Mouse (Mus musculus): ENCODE measurements around the gene Efcab11. TPM values are rescaled to one million over a fixed set of nuclear protein-coding genes. Genes with fewer than 3 reads are reported as not detected.

Gene Efcab11
- polyA plus RNA-seq, 1 experiment from 2014 or later: 4.1 TPM

DNA sequence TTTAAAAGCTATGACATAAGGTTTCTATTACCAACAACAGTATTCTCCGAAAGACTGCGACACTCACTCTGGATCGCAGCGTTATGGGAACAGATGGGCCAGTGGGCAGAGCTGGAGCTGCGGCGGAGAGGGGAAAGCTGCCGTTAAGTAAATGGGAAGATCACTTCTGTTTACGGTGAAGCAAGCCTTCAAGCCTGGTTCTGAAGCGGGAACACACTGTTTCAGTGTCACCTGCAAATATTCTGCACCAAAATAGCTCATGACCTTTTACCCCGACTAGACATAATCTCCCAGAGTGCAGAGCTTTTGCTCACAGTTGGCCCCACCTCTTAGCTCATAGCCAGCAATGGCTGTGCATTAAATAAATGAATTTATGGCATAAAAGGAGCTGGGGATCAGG, 162.9 kb downstream of the Efcab11 start:
- H3K27ac ChIP-seq: no peak overlapping the region
- no peak overlapping the region for H3K4me2 ChIP-seq
- ATAC-seq (replicated peaks): no peak
- no peaks in the 10 kb centered on the region for H3K27me3 ChIP-seq (replicated peaks)
- H3K4me1 ChIP-seq: no peaks in the 10 kb centered on the region
- 70% methylated on average over 10 of the region's 10 CpGs for WGBS
- no peaks in the 10 kb centered on the region for H3K9me3 ChIP-seq
- no peaks in the 10 kb centered on the region for H3K36me3 ChIP-seq (replicated peaks)
- H3K4me3 ChIP-seq: no peak overlapping the region
- no peak overlapping the region for H3K9ac ChIP-seq

DNA sequence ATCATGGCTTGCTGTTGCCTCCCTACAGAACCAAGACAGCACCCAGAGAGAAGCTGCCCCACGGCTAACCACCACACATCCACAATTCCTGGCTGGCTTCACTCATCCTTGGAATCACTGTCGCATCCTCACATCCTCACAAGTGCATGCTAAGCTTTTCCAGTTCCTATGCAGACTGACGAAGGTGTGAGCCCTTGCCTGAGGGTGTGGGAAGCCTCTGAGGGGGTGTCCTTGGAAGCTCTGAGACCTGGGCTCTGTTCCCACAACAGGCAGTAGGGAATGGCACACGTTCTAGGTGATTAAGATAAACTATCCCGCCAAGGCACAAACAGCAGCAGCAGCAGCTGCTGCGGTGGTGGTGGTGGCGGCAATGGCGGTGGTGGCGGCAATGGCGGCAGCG, 164.5 kb downstream of the Efcab11 start:
- Histone ChIP-seq H3K4me1 (no peaks in the 10 kb centered on the region), H3K9me3 (no peaks in the 10 kb centered on the region), H3K4me3 (no peak overlapping the region), H3K27me3 (replicated peaks) (no peaks in the 10 kb centered on the region), H3K27ac (no peak overlapping the region), H3K4me2 (no peak overlapping the region), H3K36me3 (replicated peaks) (no peaks in the 10 kb centered on the region), H3K9ac (no peak overlapping the region)
- ATAC-seq (replicated peaks): no peak
- WGBS: 92% methylated on average over 11 of the region's 11 CpGs

DNA sequence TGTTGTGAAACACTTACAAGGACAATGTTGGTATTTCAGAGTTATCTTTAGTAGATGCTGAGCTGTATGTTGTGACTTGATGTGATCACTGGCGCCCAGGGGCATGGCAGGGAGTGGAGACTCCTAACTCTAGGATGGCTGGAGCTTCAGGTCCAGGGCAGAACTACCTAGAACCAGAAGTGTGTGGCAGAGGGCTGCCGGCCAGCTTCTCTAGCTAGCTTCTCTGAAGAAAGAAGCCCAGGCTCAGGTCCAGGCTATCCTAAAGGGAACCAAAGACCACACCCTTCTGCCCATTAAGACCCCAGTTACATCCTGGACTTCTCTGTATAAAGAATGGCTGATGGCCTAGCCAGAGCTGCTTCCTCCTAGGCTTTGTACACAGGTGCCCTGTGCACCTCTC, 166.1 kb downstream of the Efcab11 start:
- Histone ChIP-seq H3K4me3 (no peak overlapping the region), H3K36me3 (replicated peaks) (no peaks in the 10 kb centered on the region), H3K9ac (no peak overlapping the region), H3K9me3 (no peaks in the 10 kb centered on the region), H3K4me2 (no peak overlapping the region), H3K4me1 (no peaks in the 10 kb centered on the region), H3K27me3 (replicated peaks) (no peaks in the 10 kb centered on the region), H3K27ac (no peak overlapping the region)
- no peak for ATAC-seq (replicated peaks)
- 92% methylated on average over 2 of the region's 2 CpGs for WGBS

DNA sequence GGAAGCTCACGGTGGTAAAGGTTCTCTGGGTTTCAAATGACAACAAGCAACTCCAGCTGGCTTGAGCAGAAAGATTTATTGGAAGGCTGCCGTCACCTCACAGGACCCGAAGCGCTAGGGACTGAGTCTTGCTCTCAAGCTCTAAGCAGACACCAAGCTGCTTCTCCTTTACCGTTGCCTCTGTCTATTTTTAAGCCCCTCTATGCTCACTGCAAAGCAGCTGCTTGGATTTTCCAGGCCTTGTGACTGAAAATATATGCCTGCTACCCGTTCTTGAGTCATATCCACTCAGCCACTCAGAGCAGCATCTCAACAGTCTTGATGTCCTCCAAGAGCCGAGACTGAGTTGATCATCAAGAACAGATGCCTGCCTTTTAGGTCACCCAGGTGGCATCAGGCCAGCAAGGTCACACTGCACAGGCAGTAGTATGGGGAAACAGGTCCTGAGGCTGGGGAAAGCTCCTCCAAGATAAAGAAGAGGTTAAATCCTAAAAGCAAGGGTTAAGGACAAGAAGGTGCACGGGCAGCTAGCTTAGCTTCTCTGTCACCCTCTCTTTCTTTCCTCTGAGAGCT, 168.1 kb downstream of the Efcab11 start:
- H3K27me3 ChIP-seq (replicated peaks): no peaks in the 10 kb centered on the region
- ATAC-seq (replicated peaks): no peak
- no peaks in the 10 kb centered on the region for H3K36me3 ChIP-seq (replicated peaks)
- no peak overlapping the region for H3K9ac ChIP-seq
- WGBS: 82% methylated on average over 8 of the region's 8 CpGs
- no peak overlapping the region for H3K27ac ChIP-seq
- H3K9me3 ChIP-seq: no peaks in the 10 kb centered on the region
- no peak overlapping the region for H3K4me2 ChIP-seq
- no peak overlapping the region for H3K4me3 ChIP-seq
- H3K4me1 ChIP-seq: 0 out of 2 replicates have a peak, but pooled peaks cover 4% of the 10 kb centered on the region

DNA sequence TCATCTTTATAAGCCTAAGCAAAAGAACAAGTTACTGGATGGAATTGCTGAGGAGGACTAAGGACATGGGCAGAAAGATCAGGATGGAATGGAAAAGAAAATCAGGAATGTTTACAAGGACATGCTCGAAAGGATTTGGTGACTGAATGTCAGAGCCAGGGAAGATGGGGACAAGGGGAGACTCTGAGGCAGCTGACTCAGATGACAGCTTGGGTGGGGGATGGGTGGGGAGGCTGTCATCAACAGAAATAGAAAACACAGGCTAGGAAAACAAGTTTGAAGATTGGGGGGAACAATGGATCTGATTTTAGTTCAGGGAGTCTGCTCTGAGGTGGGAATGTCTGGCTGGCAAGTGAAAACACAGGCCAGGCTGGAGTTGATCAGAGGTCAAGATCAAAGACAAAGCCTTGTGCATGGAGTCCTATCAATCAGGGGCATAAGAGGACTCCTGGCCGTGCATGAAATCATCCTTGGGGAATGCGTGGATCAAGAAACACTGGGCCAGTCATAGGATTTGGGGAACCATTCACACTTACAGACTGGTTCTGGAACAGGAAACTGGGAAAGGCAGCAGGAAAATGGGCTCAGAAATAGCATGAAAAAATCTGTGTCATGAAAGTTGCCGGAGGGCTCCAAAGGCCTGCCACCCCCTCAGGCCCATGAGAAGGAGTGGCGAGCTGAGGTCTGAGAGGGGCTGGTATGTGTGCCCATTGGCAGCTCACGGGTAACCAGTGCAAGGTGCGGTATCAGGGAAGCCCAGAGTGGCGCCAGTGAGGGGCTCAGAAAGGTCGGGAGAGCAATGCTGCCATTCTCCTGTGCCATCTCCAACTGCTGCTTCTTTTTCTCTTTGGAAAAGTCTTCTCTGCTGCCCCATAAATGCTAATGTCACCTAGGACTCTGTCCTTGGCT, 168.9 kb downstream of the Efcab11 start:
- no peak overlapping the region for H3K27ac ChIP-seq
- no peaks in the 10 kb centered on the region for H3K36me3 ChIP-seq (replicated peaks)
- 0 out of 2 replicates have a peak, but pooled peaks cover 4% of the 10 kb centered on the region for H3K4me1 ChIP-seq
- no peaks in the 10 kb centered on the region for H3K27me3 ChIP-seq (replicated peaks)
- no peak overlapping the region for H3K4me3 ChIP-seq
- H3K9ac ChIP-seq: no peak overlapping the region
- ATAC-seq (replicated peaks): no peak
- WGBS: 63% methylated on average over 9 of the region's 9 CpGs
- H3K9me3 ChIP-seq: no peaks in the 10 kb centered on the region
- H3K4me2 ChIP-seq: no peak overlapping the region

DNA sequence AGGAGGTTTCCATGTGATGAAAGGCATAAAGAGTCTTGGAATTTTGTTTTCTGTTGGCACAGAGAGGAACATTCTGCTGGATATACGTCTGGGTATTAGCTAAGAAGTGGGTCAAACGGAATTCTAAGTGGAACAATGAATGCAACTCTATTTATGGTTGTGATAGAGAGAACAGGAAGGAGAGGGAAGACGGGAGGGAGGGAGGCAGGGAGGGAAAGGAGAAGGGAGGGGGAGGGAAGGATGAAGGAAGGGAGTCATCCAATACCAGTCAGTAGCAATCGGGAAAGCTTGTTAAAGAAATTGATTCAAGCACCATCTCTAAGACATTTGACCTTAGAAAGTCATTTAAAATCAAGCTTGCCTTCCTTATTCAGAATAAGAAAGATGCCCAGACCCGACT, 172.0 kb downstream of the Efcab11 start:
- H3K27me3 ChIP-seq (replicated peaks): no peaks in the 10 kb centered on the region
- ATAC-seq (replicated peaks): no peak

DNA sequence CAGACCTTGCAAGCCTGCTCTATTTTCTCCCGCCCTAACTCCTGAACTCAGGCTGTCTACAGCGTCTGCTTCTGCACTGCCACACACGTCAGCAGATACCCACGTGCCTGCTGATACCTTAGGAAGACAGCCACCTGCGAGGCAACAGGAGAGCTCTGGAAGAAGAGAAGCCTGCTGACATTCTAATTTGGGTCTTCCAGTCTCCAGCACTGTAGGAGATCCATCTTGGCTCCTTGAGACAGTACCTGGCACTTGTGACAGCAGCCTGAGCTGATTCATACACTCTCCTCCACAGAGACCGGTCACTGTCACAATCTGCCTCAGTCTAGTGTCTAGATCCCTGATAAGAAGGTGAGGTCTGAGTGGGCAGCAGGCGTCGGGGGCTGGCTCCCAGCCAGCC, 182.0 kb downstream of the Efcab11 start:
- ATAC-seq (replicated peaks): no peak
- Histone ChIP-seq H3K27me3 (replicated peaks) (no peaks in the 10 kb centered on the region), H3K36me3 (replicated peaks) (no peaks in the 10 kb centered on the region), H3K4me1 (no peaks in the 10 kb centered on the region), H3K27ac (no peak overlapping the region), H3K9me3 (no peaks in the 10 kb centered on the region), H3K4me2 (no peak overlapping the region), H3K9ac (no peak overlapping the region), H3K4me3 (no peak overlapping the region)
- 87% methylated on average over 8 of the region's 8 CpGs for WGBS

More for the DNA sequence above, 172.0 kb downstream of the Efcab11 start:
- Histone ChIP-seq H3K36me3 (replicated peaks) (no peaks in the 10 kb centered on the region), H3K9me3 (no peaks in the 10 kb centered on the region), H3K4me1 (0 out of 2 replicates have a peak, but pooled peaks cover 4% of the 10 kb centered on the region), H3K4me3 (no peak overlapping the region), H3K9ac (no peak overlapping the region), H3K27ac (peak overlapping the region; percentile 38; the same call in 1 of the 2 replicates), H3K4me2 (no peak overlapping the region)
- WGBS: 35% methylated on average over 5 of the region's 5 CpGs

DNA sequence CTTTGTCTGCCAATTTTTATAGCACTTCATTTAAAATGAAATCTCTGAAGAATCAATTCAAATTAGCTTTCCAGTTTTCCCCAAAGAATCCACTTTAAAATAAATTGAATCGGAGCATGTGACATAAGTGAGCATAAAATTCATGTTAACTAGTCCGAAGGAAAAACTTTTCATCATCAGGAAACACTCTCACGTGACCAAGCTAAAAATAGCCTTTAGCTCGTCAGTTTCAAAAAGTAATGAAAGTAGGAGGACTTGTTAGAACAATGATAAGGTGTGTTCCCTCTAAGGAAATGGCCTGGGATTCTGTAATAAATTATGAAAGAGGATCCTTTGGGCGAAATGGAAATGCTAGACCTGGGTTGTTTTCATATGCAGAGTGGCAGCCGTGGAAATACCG, 183.9 kb downstream of the Efcab11 start:
- H3K9me3 ChIP-seq: no peaks in the 10 kb centered on the region
- no peak overlapping the region for H3K4me3 ChIP-seq
- no peaks in the 10 kb centered on the region for H3K27me3 ChIP-seq (replicated peaks)
- H3K9ac ChIP-seq: no peak overlapping the region
- no peak for ATAC-seq (replicated peaks)
- no peaks in the 10 kb centered on the region for H3K4me1 ChIP-seq
- H3K4me2 ChIP-seq: no peak overlapping the region
- 68% methylated on average over 7 of the region's 7 CpGs for WGBS
- no peak overlapping the region for H3K27ac ChIP-seq
- H3K36me3 ChIP-seq (replicated peaks): no peaks in the 10 kb centered on the region

DNA sequence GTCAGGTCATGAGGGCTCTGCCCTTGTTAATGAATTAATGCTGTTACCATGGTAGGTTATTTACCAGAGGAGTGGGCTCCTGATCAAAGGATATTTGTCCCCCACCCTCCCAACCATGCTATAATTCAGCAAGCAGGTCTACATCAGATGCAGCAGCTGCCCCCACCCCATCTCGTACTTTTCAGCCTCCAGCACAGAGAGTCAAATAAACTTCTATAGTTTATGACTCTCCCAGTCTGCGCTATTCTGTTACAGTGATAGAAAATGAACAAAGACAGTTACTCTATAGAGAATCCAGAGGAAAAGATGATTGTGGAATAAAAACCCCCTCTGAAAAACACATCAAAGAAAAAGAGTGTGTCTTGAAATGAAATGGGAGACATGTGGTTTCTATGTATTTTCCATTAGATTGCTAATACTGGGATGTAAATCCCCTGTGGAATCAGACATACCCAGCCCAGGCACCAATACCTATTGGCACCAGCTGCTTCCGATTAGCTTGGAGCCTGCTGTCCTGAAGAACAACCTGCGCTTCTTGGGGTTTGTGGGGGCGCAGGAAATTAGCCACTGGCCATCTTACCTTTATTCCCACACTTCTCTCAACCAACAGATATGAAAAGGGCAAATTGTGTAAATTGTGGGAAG, 184.7 kb downstream of the Efcab11 start:
- Histone ChIP-seq H3K4me2 (no peak overlapping the region), H3K27ac (no peak overlapping the region), H3K4me3 (no peak overlapping the region), H3K36me3 (replicated peaks) (no peaks in the 10 kb centered on the region), H3K9ac (no peak overlapping the region), H3K9me3 (no peaks in the 10 kb centered on the region), H3K4me1 (no peaks in the 10 kb centered on the region), H3K27me3 (replicated peaks) (no peaks in the 10 kb centered on the region)
- WGBS: 83% methylated on average over 5 of the region's 5 CpGs
- ATAC-seq (replicated peaks): no peak

DNA sequence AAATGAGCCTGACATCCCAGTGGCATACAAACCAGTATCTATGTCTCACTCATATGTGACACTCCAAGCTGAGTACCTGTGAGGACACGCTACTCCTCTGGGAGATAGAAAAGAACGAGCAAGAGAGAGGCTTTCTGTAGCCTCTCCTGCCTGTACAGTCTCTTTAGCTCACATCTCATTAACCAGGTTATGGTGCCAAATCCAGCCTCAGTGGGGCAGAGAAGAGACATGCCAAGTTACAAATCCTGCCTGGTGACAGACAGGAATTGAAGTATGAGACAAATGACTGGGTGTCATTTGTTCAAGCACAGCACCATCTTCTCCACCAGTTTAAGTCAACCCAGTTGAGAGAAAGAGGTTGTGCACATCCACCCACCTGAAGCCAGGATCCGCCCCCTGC, 190.2 kb downstream of the Efcab11 start:
- Histone ChIP-seq H3K4me2 (no peak overlapping the region), H3K4me1 (no peaks in the 10 kb centered on the region), H3K9ac (no peak overlapping the region), H3K4me3 (no peak overlapping the region), H3K9me3 (no peaks in the 10 kb centered on the region), H3K27me3 (replicated peaks) (no peaks in the 10 kb centered on the region), H3K36me3 (replicated peaks) (no peaks in the 10 kb centered on the region), H3K27ac (no peak overlapping the region)
- WGBS: 88% methylated on average over 3 of the region's 3 CpGs
- ATAC-seq (replicated peaks): no peak

DNA sequence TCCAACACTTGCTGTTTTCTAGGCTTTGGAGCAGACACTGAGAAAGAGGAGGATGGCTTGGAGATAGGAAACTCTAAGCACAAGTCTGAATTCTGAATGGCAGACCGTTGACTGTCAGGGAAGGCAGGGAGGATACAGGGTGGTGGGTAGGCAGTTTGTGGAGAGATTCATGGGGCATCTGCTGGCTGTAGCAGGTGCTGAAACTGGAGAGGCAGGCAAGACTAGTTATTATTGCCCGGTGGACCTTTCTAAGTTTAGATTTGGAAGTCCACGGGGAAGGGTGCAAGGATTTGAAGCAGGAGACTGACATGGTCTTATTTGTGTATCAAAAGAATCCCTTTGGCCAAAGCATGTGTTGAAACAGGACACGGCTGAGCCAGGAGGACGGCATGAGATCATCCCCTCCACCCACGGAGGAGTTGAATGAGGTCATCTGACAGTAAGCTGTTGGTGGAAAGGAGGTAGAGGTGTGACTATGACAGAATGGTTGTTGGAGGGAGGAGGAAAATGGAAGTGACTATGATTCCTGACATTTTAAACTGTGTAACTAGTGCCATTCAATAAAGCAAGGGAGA, 197.7 kb downstream of the Efcab11 start:
- WGBS: 63% methylated on average over 6 of the region's 6 CpGs
- no peaks in the 10 kb centered on the region for H3K36me3 ChIP-seq (replicated peaks)
- H3K27me3 ChIP-seq (replicated peaks): no peaks in the 10 kb centered on the region
- ATAC-seq (replicated peaks): no peak
- no peak overlapping the region for H3K9ac ChIP-seq
- H3K4me3 ChIP-seq: no peak overlapping the region
- H3K27ac ChIP-seq: no peak overlapping the region
- no peaks in the 10 kb centered on the region for H3K4me1 ChIP-seq
- H3K9me3 ChIP-seq: no peaks in the 10 kb centered on the region
- no peak overlapping the region for H3K4me2 ChIP-seq

DNA sequence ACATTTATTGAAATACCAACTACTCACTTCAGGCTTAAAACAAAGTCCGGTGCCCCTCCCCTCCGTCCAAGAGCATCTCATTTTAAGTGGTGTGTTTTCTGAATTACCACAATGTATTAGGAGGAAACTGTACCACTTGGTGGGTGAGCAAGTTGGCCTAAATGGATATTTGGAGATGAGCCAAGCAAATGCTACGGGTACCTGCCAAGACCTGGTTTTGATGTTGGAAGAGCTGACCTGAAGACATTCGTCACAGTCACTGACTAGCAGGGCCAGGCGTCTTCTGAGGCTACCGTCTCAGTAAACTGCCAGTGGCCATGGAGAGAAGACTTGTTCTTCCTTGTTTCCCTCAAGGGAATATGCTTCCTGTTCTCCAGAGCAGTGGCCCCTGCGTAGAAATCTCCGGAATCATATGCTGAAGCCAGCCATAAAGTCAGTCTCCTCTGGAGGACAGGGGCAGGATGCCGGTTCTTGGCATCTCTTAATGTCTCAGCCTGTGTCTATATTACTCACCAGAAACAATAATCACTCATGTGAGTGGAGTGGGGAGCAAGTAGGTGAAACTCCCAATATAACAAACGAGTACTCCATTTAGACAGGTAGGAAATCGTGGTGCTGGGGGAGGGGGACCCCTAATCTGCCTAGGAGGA, 198.7 kb downstream of the Efcab11 start:
- no peaks in the 10 kb centered on the region for H3K36me3 ChIP-seq (replicated peaks)
- H3K4me1 ChIP-seq: no peaks in the 10 kb centered on the region
- no peaks in the 10 kb centered on the region for H3K27me3 ChIP-seq (replicated peaks)
- no peak for ATAC-seq (replicated peaks)
- no peak overlapping the region for H3K4me3 ChIP-seq
- no peaks in the 10 kb centered on the region for H3K9me3 ChIP-seq
- WGBS: 85% methylated on average over 11 of the region's 11 CpGs
- no peak overlapping the region for H3K4me2 ChIP-seq
- no peak overlapping the region for H3K27ac ChIP-seq
- H3K9ac ChIP-seq: no peak overlapping the region
